Mouse (Mus musculus): ENCODE data around the gene 6030445D17Rik.

- no peak for TF ChIP-seq CTCF (IDR thresholded peaks at IDR 0.05; ENCODE audit: low read depth, low read length)
- TF ChIP-seq POLR2A (IDR thresholded peaks at IDR 0.05; ENCODE audit: borderline replicate concordance, low read depth, low read length), result peak; percentile 77; the same call in 1 of the 2 replicates
Observed at GRCm38 (mm10) chr4:136469371-136469903, 7.4 kb downstream of the 6030445D17Rik start, which contains the start of gene Luzp1.
